Mouse (Mus musculus): ENCODE measurements at regions not wholly inside any gene's neighbourhood (a gene's known extent, or its start where the extent isn't known, plus 50 kb on each side); places are given as distances from the start of the nearest gene placed in this dataset.

DNA sequence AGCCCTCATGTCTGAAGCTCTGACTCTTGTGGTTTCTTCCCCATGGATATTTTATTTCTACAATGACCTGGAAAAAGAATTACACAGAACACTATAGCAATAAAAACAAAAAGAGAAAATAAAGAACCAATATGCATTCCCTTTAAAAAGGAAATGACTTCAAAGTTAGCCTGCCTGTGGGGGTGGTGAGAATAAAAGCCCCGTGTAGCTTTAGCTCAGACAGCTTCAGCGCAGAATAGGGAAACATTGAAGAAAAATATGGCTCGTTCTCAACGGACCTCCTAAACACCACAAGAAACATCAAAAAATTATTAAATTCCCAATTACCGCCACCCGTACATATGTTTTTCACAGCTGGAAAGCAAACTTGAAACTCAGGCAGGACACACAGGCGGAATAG is 198.7 kb downstream of the Pdcd6ip start:
- TF ChIP-seq CTCF (IDR thresholded peaks at IDR 0.05; ENCODE audit: low read depth, low read length) (no peak), EP300 (IDR thresholded peaks at IDR 0.05; ENCODE audit: insufficient read depth, low read depth, low read length) (no peak), POLR2A (IDR thresholded peaks at IDR 0.05; ENCODE audit: insufficient read depth, low read length) (no peak)

Measured in ES-Bruce4 (cell line).